Mouse (Mus musculus) cerebellum, adult 11-12 months (tissue): ENCODE results near the gene Noxo1.

ENCODE experiments used
- DNase-seq: peaks from one replicate; pipeline ENCODE4 v3.0.0; 2022

The Noxo1 gene

DNA sequence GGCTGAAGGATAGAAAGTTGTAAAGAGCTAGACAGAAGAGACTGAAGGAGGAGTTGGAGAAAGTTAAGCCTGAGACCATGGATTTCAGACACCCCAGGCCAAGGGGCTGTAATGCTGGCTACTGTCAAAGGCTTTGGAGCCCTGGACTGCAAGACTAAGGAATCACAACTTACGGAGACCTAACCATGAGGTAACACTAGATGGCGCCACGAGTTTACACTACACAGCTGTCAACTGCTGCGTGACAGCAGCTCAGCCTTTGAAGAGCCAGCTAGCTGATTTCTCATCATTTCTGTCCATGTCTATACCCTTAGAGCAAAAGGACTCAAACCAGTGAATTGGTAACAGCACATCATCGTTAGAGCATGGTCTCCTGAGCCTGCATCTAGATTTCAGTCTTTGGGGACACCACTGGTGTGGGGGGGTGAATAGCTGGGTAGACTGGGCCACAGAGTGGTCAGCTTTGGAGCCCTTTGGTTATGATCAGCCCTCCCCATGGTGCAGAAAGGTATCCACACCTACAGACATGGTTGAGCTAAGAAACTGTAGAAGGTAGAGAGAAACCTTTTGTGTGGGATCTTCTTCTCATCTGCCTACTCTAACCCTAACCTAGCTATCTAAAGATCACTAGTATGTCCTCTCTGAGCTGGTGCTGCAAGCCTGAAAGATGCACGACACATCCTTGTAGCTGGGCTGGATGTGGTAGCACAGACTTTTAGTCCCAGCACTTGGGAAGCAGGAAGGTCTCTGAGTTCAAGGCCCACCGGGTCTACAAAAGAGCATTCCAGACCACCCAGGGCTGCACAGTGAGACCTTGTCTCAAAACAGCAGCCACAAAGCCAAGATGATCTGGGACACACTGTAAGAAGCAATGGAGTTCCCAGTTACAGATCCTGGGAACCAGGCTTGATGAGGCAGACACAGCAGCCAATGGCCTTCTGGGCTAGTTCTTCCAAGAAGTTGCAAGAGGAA is 49.8 kb downstream of the Noxo1 start:
- DNase-seq, result no peak

DNA sequence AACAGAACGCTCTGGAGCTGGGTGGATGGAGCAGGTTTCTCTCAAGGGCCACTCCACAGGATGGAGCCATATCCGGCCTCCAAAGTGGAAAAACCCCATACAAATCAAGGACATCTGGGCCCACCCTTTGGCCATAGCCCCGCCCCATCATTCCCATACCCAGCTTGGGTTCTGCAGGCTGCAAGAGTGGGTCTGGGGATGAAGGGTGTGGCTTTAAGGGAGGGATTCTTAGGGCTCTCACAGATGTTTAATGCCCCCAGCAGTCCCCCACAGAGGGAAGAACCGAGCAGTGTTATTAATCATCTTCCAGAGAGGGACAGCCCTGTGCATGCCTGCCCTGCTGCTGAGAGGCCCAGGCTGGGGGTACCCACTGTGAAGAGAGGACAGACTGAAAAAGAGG is 51.0 kb downstream of the Noxo1 start:
- no peak for DNase-seq
